ENCODE assay signal across 9 mouse cellular contexts in genomic region chr1:180401725-180402124, GRCm38 (mm10).
A peak's percentile ranks its signal among the peaks of the same experiment; 100 is the strongest.
DNase-seq lines count a peak whose midpoint lies in the region; ATAC-seq and TF ChIP-seq lines count a peak whose summit lies in the region.
"Had no signal": no experiment of that assay in that cellular context is flagged by ENCODE, and none has a peak within 500 bp of the region (broad histone marks: within the 10 kb centered on the region; RNA-seq: fewer than 3 reads in every experiment).

No protein-coding gene starts in this region.

- no peaks in the 10 kb centered on the region for H3K27me3 ChIP-seq in kidney, embryonic 14.5 days (ENCODE audit: control insufficient read depth, insufficient read depth, low read length)
- no peaks in the 10 kb centered on the region for H3K27me3 ChIP-seq in intestine, postnatal 0 days (replicated peaks; ENCODE audit: control insufficient read depth, insufficient read depth, low read length)
- no peaks in the 10 kb centered on the region for H3K27me3 ChIP-seq in splenic B cell, adult 2 months (ENCODE audit: control insufficient read depth, insufficient read depth, low read length, poor library complexity, severe bottlenecking)
- no peaks in the 10 kb centered on the region for H3K27me3 ChIP-seq in hindbrain, embryonic 16.5 days (replicated peaks; ENCODE audit: control insufficient read depth, insufficient read depth, low read length)

- H3K9ac ChIP-seq in kidney, embryonic 14.5 days (ENCODE audit: low read depth, low read length), result no peak overlapping the region
- no peak overlapping the region for H3K9ac ChIP-seq in intestine, postnatal 0 days (ENCODE audit: low read depth, low read length)
- H3K9ac ChIP-seq in hindbrain, embryonic 16.5 days (ENCODE audit: low read depth, low read length), result no peak overlapping the region

- H3K4me3 ChIP-seq in kidney, embryonic 14.5 days (ENCODE audit: low read length), result no peak overlapping the region
- H3K4me3 ChIP-seq in intestine, postnatal 0 days (ENCODE audit: low read depth, low read length), result no peak overlapping the region
- H3K4me3 ChIP-seq in hindbrain, embryonic 16.5 days (ENCODE audit: low read length), result no peak overlapping the region
- H3K4me3 ChIP-seq: erythroblast, embryonic 14.5 days had no signal

- DNase-seq in kidney, postnatal 10 days, result no peak
- DNase-seq in T-cell, adult 2 months (ENCODE audit: low spot score), result peak; percentile 92
- DNase-seq in splenic B cell, adult 2 months (ENCODE audit: low read depth, low spot score), result peak; percentile 96
- DNase-seq in adrenal gland, adult 2 months, result no peak
- DNase-seq in ovary, postnatal 36 days (ENCODE audit: low spot score), result no peak

- no peaks in the 10 kb centered on the region for H3K36me3 ChIP-seq in kidney, embryonic 14.5 days (ENCODE audit: control insufficient read depth, insufficient read depth, low read length)
- H3K36me3 ChIP-seq in intestine, postnatal 0 days (ENCODE audit: control insufficient read depth, insufficient read depth), result no peaks in the 10 kb centered on the region
- H3K36me3 ChIP-seq in splenic B cell, adult 2 months (ENCODE audit: control insufficient read depth, insufficient read depth, low read length, poor library complexity, severe bottlenecking), result no peaks in the 10 kb centered on the region
- no peaks in the 10 kb centered on the region for H3K36me3 ChIP-seq in hindbrain, embryonic 16.5 days (ENCODE audit: control insufficient read depth, insufficient read depth, low read length)

- no peak for ATAC-seq in kidney, embryonic 14.5 days (ENCODE audit: low FRiP score, low TSS enrichment)
- no peak for ATAC-seq in intestine, postnatal 0 days
- no peak for ATAC-seq in hindbrain, embryonic 16.5 days

- no peak overlapping the region for H3K4me2 ChIP-seq in kidney, embryonic 14.5 days (replicated peaks; ENCODE audit: low read depth, low read length)
- no peak overlapping the region for H3K4me2 ChIP-seq in intestine, postnatal 0 days (replicated peaks; ENCODE audit: low read depth)
- no peak overlapping the region for H3K4me2 ChIP-seq in hindbrain, embryonic 16.5 days (ENCODE audit: low read length)

- no peak for TF ChIP-seq CTCF in intestine, postnatal 0 days (IDR thresholded peaks at IDR 0.05; ENCODE audit: low read depth)

- 88% methylated on average over 6 of the region's 6 CpGs for WGBS in kidney, embryonic 14.5 days
- WGBS in intestine, postnatal 0 days, result 85% methylated on average over 6 of the region's 6 CpGs
- 92% methylated on average over 6 of the region's 6 CpGs for WGBS in hindbrain, embryonic 16.5 days

- H3K9me3 ChIP-seq in kidney, embryonic 14.5 days (ENCODE audit: control insufficient read depth, low read length), result no peaks in the 10 kb centered on the region
- H3K9me3 ChIP-seq in intestine, postnatal 0 days (ENCODE audit: control insufficient read depth), result no peaks in the 10 kb centered on the region
- H3K9me3 ChIP-seq in hindbrain, embryonic 16.5 days (ENCODE audit: control insufficient read depth, low read length), result no peaks in the 10 kb centered on the region

- peaks cover 44% of the 10 kb centered on the region for H3K4me1 ChIP-seq in kidney, embryonic 14.5 days (ENCODE audit: control insufficient read depth, insufficient read depth, low read length)
- H3K4me1 ChIP-seq in intestine, postnatal 0 days (replicated peaks; ENCODE audit: control insufficient read depth, insufficient read depth, low read length), result peaks cover 22% of the 10 kb centered on the region
- peaks cover 2% of the 10 kb centered on the region for H3K4me1 ChIP-seq in hindbrain, embryonic 16.5 days (ENCODE audit: control insufficient read depth, insufficient read depth, low read depth, low read length)

- H3K27ac ChIP-seq in kidney, embryonic 14.5 days (ENCODE audit: low read depth, low read length), result peak overlapping the region; percentile 14; the same call in 1 of the 2 replicates
- peak overlapping the region; percentile 4; the same call in 1 of the 2 replicates for H3K27ac ChIP-seq in intestine, postnatal 0 days (ENCODE audit: low read depth, low read length)
- no peak overlapping the region for H3K27ac ChIP-seq in hindbrain, embryonic 16.5 days (ENCODE audit: low read depth, low read length)

Comparison
In these comparisons a context has a peak if more than half of its experiments do, and no peak if none do; other contexts are left out.
1. DNase-seq: peak in T-cell, adult 2 months (single experiment) and splenic B cell, adult 2 months (single experiment); none in kidney, postnatal 10 days (single experiment), adrenal gland, adult 2 months (single experiment) and ovary, postnatal 36 days (single experiment).